Mouse (Mus musculus) embryo, embryonic 10.5 days (tissue): ENCODE results near the gene Tox3.
A peak's percentile ranks its signal among the peaks of the same experiment; 100 is the strongest.

Experiments
- DNase-seq: peaks from one replicate; pipeline ENCODE4 v3.0.0-alpha.2; 2015; ENCODE audit warnings: low spot score

Tox3 gene

DNA sequence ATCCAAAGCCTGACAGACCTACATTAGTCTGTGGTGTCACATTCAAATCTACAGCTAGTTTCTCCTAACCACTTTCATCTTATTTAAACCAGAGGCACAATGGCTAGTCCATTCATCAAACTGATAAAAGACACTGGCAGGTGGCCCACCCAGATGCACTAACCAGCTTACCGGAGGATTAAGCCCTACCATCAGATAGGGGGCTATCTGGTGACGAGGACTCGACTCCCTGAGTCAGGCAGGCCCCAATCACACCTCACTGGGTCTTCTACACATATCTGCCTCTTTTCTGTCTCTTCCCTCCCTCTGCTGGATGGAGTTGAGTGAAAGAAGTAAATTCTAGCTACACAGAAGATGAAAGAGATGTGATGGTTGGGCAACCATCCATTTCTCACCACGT lies 24.3 kb downstream of the Tox3 start:
- DNase-seq, result no peak

DNA sequence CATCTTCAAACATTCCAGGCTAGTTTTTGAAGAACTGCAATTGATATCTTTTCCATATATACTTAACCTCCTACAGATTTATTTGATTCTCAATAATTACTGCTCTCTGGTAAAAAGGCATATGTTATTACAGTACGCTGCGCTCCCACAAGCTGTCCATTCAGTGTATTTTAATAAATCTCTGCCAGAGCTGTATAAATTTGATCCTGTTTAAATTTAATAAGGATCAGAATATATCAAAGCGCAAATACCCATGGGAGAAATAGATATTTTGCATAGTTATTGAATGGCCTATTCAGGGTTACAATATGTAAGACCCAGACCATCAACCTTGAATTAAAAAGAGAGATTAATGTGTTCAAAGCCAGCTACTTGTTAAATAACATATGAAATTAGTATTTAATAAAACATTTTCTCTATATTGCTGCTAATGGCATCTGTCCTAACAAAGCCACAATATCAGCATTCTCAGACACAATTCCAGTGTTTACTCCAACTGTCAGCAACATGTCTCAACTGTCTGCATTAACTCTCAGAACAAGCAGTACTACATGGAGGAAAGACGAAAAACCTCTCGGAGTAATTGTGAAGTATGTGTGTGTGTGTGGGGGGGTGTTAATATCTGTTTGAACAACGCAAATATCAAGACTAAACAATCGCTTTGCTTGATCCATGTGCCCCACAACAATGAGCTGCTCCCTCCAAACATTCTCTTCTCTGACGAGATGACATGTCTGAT lies 25.3 kb downstream of the Tox3 start:
- DNase-seq, result no peak

DNA sequence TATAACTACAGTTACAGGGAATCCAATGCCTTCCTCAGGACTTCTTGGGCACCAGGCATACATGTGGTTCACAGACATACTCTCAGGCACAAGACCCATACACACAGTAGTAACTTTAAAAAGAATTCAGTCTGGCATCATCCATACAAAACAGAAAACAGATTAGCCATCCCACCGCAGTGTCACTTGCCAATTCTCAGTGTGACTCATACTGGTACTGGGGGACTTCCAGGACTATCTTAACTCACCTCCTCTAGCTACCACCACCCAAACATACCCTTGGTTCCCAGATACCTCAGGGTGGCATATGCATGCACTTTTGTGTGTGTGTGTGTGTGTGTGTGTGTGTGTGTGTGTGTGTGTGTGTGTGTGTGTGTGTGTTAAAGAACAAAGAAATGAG lies 26.9 kb downstream of the Tox3 start:
- DNase-seq, result no peak

DNA sequence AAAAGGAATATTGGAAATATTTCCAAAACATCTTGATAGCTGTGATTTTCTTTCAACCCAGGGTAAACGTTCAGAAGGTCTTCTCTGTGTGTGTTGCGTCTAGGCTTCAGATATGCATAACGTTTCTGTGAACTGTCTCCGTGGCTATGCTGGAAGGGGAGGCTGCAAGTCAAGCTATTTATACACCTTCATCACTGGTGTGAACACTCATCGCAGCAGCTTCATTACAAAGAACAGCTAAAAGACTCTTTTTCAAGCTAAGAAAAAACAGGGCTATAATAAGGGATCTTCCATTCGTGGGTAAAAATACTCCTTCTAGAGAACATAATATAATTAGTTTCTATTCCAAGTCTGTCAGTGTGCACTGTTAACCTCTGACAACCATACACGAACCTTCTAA lies 33.8 kb downstream of the Tox3 start:
- DNase-seq, result no peak

DNA sequence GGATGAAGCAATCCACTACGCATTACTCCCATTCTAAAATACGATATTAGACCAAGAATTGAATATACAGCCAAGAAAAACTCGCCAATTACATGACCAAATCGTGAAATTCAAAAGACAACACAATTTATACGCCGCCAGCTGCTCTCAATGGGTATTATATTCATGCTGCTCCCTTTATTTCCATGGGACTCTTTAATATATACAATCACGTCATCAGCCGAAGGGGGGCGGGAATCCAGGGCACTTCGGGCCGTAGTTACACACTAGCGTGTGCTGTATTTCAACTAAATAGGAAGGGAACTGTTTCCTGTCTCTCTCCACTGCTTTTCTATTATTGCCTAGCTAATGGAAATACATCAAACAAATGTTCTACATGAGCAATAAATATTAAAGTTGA lies 45.2 kb downstream of the Tox3 start:
- no peak for DNase-seq

DNA sequence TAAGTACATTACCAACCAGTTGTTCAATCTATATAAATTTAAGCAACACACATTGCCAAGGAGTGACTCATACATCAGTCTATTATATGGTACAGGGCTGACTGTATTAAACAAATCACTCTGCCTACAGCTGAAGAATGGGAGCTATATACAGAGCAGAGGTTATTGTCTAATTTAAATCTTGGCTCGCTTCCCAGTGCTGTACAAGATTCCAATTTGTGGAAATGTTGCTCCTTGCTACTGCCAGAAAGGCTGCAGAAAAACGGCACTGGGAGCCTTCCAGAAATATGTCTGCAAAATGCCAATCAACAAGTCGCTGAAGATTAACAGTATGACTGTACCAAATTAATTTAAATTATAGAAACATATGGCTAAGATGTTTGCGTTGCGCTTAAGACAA lies 45.9 kb downstream of the Tox3 start:
- DNase-seq, result no peak

DNA sequence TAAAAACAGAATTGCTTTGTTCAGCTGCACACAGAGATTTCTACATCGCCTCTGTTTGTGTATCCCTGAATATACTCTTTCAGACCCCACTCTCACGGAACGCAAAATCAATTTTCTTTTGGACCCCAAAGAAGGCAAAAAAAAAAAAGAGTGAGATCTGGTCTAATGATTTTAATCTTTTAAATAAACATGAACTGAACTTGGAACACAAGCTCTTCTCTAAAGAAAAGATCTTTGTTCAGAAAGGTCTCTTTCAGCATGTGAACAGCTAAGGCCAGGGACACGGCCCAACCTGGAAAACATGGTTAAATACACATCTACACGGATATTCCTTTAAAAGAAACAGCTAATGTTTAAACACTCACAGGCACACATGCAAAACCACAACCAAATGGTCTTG lies 46.6 kb downstream of the Tox3 start:
- no peak for DNase-seq

DNA sequence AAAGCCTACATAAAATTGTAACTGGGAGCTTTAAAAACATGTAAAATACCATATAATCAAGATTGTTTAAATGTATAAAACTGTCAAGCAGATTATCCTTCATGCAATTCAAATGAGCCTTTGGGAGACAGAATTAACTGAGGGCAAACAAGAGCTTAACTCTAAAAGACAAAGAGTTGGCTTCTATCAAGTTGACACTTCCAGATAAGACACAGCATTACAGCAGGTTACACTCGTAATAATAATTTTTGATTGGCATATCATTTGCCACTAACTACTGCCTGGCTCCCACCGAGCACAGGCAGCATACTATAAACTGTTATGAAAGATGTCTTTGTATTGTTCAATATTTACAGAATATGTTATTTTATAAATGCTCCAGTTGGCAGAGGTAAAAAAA lies 47.2 kb downstream of the Tox3 start:
- DNase-seq, result no peak

DNA sequence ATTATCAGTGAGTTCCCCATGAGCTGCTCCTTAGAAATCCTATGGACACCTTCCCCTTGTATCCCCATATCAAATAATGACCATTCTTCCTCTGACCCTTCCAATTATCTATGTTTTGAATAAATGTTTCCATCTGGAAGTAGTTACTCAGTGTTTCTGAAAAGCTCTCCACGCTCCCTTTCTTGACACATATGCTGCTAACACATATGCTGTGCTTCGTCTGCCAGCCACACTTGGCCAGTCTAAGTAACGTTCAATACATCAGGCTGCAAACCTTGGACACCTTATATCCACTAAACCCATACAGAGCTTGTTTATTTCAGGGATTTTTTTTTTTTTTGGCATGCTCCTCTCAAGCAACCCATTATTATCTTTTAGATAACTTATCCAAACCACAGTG lies 54.1 kb downstream of the Tox3 start:
- DNase-seq, result no peak

DNA sequence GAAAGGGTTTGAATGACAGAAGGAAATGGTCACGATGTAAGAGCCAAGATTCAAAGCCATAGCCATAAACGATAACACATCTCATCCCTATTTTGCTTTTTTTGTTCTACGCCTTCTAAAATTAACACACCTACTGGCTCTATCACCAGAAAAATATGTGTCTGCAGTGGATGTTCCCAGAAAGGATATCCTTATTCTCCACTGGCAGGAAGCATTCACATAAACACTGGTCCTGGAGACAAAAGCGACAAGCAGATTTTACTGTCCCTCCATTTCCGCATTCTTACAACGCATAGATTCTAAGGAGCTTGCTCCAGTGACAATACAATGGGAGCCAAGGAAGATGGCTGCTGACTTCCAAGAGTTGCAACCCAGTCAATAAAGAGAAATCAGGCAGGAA lies 57.3 kb downstream of the Tox3 start:
- no peak for DNase-seq

DNA sequence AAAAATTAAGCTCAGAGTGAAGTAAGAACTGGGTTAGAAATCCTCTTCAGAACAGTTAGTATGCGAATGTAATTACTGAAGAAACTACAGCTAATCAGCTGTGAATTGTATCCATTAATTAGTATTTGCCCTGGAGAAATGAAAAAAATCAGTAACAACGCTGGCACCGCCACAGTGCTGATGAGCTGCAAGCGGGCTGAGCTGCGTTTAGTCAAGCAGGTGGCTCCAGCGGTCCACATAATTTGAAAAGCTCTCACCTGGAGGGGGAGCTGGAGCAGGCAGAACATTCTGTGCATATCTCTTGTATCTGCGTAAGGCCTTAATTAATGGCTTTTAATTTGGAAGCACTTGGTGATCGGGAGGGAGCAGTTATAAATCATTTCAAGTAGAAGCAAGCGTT lies 71.4 kb downstream of the Tox3 start:
- DNase-seq, result no peak

DNA sequence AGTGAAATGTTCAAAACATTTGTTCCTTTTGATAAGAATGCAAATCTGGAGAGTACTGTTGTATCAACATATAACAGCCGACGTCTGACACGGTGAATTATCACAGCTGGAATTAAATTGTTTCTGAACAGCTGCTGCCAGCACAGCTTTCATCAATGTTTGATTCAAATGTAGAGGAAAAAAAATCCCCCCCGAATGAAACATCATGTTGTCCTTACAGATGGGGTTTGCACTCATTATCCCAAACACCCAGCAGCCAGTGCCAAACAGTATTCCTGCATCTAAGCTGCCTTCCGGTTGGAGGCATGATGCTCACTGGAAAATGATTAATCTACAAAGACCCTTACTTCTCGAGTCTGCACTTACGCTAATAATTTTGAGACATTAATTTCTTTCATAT lies 75.0 kb downstream of the Tox3 start:
- peak; percentile 16 for DNase-seq

DNA sequence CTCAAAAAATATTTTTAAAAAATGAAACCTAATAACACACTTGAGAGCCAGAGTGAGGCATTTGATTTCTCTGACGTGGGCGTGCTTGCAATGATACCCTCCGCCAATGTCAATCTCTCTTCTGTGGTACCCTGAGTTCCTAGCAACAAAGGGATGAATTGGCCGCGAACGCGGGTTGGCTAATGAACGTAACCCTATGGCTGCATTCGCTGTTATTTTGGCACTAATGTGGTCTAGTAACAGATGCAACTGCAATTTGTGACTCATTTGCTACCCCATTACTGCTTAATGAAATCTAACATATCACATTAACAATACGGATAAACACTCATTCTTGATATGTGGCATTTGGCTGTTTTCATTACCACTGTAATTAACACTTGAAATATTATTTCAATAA lies 76.2 kb downstream of the Tox3 start:
- no peak for DNase-seq

DNA sequence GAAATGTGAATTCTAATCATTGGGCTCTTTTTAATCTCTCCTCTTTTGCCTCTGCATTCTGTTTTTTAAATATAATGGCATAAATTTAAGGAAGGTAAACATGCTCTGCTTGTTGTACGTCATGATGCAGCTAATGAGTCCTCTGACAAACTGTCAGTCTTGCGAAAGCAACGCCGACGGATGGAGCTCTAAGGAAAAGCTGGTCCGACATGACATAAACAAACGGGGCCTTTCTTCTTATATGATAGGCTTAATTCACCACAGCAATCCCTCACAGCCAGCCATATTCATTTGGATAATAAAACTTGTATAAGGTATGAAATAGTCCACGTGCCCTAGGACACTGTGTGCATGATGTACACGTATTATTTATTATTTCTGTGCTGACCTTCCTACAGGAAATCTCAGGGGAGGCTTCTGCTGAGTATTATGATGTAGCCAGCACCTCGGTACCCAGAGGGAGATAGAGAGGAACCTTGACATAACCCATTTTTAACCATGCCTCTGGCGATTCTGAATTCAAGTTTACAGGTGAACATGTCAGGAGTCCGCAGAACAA lies 80.4 kb downstream of the Tox3 start:
- no peak for DNase-seq

DNA sequence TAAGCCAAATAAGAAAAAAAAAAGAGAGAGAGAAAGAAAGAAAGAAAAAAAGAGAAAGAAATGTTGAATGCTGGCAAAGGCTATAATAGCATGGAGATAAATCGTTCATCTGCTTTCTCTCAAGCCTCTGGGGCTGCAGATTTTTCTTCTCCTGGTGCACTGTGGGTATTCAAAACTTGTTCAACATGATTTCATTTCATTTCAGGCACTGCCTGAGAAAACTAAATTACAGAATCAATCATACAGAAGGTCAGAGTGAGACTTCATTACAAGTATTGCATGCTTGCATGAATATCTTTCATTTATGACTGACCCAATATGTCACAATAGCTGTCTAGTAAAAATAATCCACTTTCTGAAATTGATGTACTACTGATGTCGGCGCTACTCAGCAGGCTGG lies 81.2 kb downstream of the Tox3 start:
- no peak for DNase-seq

DNA sequence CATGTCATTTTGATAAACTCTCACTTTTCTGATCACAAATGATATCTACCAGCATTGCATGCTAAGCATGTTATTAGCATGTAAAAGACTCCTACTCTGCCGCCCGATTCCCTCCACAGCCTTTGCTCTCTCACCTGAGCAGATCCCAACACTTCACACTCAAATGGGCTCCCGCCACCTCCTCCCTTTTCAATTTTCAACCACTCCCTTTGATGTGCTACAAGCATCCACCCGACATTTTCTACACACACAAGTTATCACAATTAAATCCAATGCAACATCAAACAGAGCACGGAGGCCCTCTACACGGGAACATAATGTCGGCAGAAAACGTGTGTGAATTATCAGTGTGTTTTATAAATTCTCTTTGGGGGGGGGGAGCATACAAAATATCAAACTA lies 81.9 kb downstream of the Tox3 start:
- no peak for DNase-seq

DNA sequence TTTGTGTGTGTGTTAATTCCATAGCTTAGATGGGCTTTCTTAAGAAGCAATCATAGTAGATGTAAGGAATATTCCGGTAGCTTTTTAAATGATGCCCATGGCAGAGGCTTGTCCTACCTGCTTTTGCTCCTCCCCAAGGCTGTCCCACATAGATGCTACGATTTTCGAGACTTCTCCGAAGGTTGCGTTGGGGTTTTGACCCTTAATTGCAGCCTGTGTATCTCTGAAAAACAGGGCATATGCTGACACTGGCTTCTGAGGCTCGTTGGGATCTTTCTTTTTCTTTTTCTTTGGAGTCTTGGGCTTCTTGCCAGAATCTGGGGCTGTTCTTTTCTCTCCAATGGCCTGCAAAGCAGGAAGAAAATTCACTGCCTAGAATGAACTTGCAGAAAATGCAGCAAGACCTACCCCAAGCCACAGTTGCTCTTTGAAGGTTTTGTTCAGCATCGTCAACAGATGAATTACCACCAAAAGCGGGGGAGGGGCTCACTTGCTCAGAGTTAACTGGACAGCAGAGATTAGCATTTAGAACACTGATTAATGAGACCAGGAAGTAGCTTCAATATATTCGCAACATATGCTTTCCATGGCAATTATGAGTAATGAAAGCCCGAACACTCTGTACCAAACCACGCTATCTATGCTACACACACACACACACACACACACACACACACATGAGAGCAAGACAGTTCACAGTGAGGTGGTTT lies 93.8 kb downstream of the Tox3 start:
- peak; percentile 67 for DNase-seq

DNA sequence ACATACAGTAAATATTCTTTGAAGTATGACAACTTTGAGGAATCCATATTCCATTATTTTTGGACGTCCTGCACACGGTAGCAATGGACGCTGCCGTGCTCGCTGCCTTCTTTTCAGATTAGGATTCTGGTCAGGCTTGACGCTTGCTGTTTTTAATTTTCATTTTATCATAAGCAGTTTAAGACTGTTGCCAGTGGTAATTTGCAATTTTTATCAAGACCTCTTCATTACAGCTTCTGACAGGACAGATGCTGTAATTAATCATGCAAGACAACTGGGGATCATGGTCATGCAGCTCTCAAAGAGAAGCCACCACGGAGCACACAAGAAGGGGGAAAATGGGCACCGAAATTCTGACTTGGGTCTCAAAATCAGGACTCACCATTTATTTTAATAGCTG lies 101.8 kb downstream of the Tox3 start:
- DNase-seq, result no peak

DNA sequence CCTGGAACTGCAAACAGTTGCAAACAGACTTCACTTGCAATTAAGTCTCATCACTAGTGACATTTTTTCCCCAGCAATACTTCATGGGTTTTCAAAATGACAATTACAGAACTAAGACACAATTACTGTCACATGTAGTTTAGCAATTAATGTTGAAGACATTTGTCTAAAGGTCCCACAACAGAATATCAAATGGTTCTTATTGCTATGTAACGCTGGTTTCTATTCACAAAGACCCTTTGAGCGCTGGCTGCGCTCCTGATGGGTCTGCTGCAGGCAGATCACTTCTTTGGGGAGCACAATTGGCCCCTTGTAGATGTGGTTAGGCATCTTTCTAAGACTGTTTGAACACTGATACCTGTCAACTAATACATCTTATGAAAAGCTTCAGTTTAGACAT lies 102.3 kb downstream of the Tox3 start:
- peak; percentile 40 for DNase-seq

DNA sequence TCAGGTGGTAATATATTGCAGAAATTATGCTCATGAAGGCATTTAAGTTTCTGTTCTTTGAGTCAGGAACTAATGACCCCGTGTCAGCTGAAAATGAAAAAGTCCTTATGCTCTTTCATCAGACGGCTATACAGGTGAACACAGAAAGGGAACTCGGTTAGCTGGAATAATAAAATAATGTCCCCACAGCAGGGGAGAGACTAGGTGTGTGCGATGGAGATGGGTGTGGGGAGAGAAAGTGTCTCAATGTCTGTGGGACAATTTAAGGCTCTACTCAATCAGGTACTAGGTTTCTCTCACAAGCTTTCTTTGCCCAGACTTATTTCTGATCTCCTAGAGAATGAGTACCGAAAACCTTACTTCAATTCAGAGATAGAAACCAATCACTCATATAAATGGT lies 103.0 kb downstream of the Tox3 start:
- no peak for DNase-seq

DNA sequence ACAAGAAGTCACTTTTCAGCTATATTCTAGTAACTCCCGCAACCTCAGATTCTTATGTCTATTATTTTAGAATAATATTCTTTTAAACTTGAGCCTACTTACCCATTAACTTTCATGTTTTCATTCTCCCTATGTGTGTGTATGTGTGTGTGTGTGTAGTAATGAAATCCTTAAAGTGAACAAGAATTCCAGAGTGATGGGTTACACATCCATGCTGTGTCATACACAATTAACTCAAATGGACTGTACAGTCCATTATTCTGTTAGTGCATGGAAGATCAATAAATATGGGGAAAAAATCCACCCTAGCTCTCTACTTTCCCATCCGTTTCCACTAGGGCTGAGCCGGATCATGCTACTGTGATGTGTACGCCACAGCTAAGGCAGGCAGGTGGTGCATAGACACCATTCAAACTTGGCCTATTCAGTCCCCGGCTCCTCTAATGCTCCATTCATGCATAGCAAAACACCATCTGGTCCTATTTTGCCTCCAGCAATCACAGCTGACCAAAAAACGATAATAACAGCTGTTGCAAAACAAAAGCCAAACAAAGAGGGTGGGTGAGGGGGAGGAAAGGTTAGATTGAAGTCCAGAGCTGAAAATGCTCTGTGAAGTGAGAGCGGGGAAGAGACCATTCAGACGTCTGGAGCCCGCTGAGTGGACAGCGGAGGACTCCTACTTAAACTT lies 103.5 kb downstream of the Tox3 start:
- DNase-seq, result peak; percentile 86

DNA sequence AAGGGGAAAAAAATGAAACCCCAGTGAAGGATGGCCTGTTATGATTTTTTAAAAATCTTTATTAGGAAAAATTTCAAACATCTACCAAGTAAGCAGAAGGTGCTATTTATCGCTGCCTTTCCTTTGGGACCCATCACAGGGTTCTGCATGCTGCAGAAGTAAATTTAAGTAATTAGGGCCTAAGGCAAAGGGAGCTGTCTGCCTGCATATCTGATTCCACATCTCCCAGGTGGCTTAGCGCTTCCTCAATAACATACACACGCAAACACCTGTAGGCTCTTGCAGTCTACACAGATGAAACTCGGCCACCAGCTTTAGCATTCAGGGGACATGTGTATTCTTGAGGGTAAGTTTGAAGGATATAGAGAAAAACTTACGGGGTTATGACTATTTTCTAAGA lies 104.2 kb downstream of the Tox3 start:
- DNase-seq, result no peak

DNA sequence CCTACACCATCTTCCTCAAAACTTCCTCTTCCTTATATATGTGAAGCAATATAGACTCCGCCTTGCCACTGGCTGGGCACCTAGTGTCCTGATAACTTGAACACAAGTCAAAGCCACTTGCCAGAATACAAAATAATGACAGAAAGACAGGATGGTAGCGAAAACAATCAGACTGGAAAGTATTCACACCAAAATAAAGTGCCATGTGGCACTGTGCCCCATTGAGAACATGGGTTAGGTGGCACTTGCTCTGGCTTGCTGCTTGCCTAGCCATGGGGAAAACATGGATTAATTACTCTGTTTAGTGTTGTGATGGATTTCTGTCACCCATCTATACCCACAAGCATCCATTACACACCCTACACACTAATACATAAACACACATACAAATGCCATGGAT lies 105.8 kb downstream of the Tox3 start:
- no peak for DNase-seq
